Mouse (Mus musculus) heart, embryonic 14.5 days (tissue): Measurements from ENCODE around the gene C1qtnf5. TPM values are rescaled to one million over a fixed set of nuclear protein-coding genes. Genes with fewer than 3 reads are reported as not detected.

Source experiments
- ATAC-seq: fragments of 200-750 bp; cut with Nextera tagmentation; 2 replicates; pipeline ENCODE4 v1.8.0; 2017; ENCODE audit warnings: low read depth, moderate TSS enrichment; ENCODE audit not compliant: insufficient number of reproducible peaks, insufficient read depth, low FRiP score
- H3K27ac ChIP-seq, 2 experiments: fragments of 200-500 bp in 1 of 2; fragments of 300-500 bp in 1 of 2; sonication (generic) in 1 of 2; replicated peaks in 1 of 2; 2 replicates each; pipeline ENCODE4 v1.5.1; 2012 to 2014; ENCODE audit warnings: low read depth in 2 of 2, low read length in 2 of 2, control low read depth in 1 of 2, mild to moderate bottlenecking in 1 of 2, mixed read lengths in 1 of 2; ENCODE audit not compliant: control insufficient read depth in 1 of 2, insufficient read depth in 1 of 2
- H3K27me3 ChIP-seq: fragments of 300-500 bp; sonication (generic); 2 replicates; pipeline ENCODE4 v1.6.1; 2014; ENCODE audit warnings: mild to moderate bottlenecking, low read length, control low read depth; ENCODE audit not compliant: control insufficient read depth, insufficient read depth
- H3K36me3 ChIP-seq: fragments of 300-500 bp; sonication (generic); 2 replicates; pipeline ENCODE4 v1.6.1; 2014; ENCODE audit warnings: mild to moderate bottlenecking, control low read depth, low read length, mixed read lengths; ENCODE audit not compliant: control insufficient read depth, insufficient read depth
- H3K4me1 ChIP-seq, 2 experiments: fragments of 200-500 bp in 1 of 2; fragments of 300-500 bp in 1 of 2; sonication (generic) in 1 of 2; 2 replicates each; pipeline ENCODE4 v1.6.1; 2012 to 2014; ENCODE audit warnings: low read length in 2 of 2, control low read depth in 1 of 2, mixed read lengths in 1 of 2; ENCODE audit not compliant: control insufficient read depth in 2 of 2, insufficient read depth in 2 of 2
- H3K4me2 ChIP-seq: fragments of 300-500 bp; sonication (generic); 2 replicates; pipeline ENCODE4 v1.6.1; 2014; ENCODE audit warnings: mild to moderate bottlenecking, low read length
- H3K4me3 ChIP-seq, 2 experiments: fragments of 200-500 bp in 1 of 2; fragments of 300-500 bp in 1 of 2; sonication (generic) in 1 of 2; 2 replicates each; pipeline ENCODE4 v1.5.1; 2012 to 2014; ENCODE audit warnings: low read length in 2 of 2, mild to moderate bottlenecking in 2 of 2, control low read depth in 1 of 2, low read depth in 1 of 2, moderate library complexity in 1 of 2; ENCODE audit not compliant: control insufficient read depth in 1 of 2, insufficient read depth in 1 of 2
- H3K9ac ChIP-seq: fragments of 300-500 bp; sonication (generic); 2 replicates; pipeline ENCODE4 v1.6.1; 2014; ENCODE audit warnings: mild to moderate bottlenecking, low read length
- H3K9me3 ChIP-seq: fragments of 300-500 bp; sonication (generic); 2 replicates; pipeline ENCODE4 v1.6.1; 2016; ENCODE audit warnings: low read length, control low read depth; ENCODE audit not compliant: control insufficient read depth
- WGBS: fragments of 180-500 bp; shearing (Covaris S2); extraction: QIAGEN DNeasy Blood & Tissue Kit; methylation state at CpG from one replicate; pipeline ENCODE4 v1.1.7; 2014; 5-methylcytosine and 5-hydroxymethylcytosine counted together
- polyA plus RNA-seq: library from polyadenylated mRNA; unstranded; fragments of >200 nt; fragmentation: Nextera tagmentation; extraction: Ambion mirVana; gene quantifications from 2 replicates; pipeline ENCODE4 v1.2.1, GENCODE M21; 2014

C1qtnf5 gene
- 2.3 and 2.7 TPM in 2 replicates for polyA plus RNA-seq

- H3K27ac ChIP-seq, result peak within 1 kb of the TSS; percentile 20 to 41; a peak in 3 of 4 replicates
- peak within 1 kb of the TSS; percentile 59; the same call in 1 of the 2 replicates for H3K9ac ChIP-seq
- H3K4me3 ChIP-seq, result no peak within 1 kb of the TSS; a peak in 1 of 4 replicates
- peak; percentile 64 for ATAC-seq
- H3K4me1 ChIP-seq, result peaks cover 20 to 45% of the 10 kb centered on the region in 2 experiments
- peaks cover 34% of the 10 kb centered on the region for H3K36me3 ChIP-seq
- WGBS, result 23% methylated on average over 8 of the region's 8 CpGs
- peak within 1 kb of the TSS; percentile 47 for H3K4me2 ChIP-seq
- H3K9me3 ChIP-seq, result no peaks in the 10 kb centered on the region
- no peaks in the 10 kb centered on the region for H3K27me3 ChIP-seq
Measured at GRCm38 (mm10) chr9:44107110-44107509, at the start of gene C1qtnf5. Gene C1qtnf5, plus strand, starts transcription at chr9:44107245.

- H3K4me3 ChIP-seq, result no peak overlapping the region
- WGBS, result 75% methylated on average over 6 of the region's 6 CpGs
Measured at GRCm38 (mm10) chr9:44058606-44059005, 48.4 kb upstream of the C1qtnf5 start.

GRCm38 (mm10) chr9:44065177-44065576 is 41.9 kb upstream of the C1qtnf5 start:
- 33% methylated on average over 1 of the region's 1 CpGs for WGBS
- no peaks in the 10 kb centered on the region for H3K9me3 ChIP-seq
- no peaks in the 10 kb centered on the region for H3K36me3 ChIP-seq
- no peak overlapping the region for H3K27ac ChIP-seq
- peaks cover 11 to 20% of the 10 kb centered on the region in 2 experiments for H3K4me1 ChIP-seq
- no peak overlapping the region for H3K9ac ChIP-seq
- ATAC-seq, result no peak
- H3K4me2 ChIP-seq, result no peak overlapping the region
- H3K4me3 ChIP-seq, result no peak overlapping the region
- H3K27me3 ChIP-seq, result no peaks in the 10 kb centered on the region

More at GRCm38 (mm10) chr9:44058606-44059005, 48.4 kb upstream of the C1qtnf5 start:
- no peaks in the 10 kb centered on the region for H3K4me1 ChIP-seq
- H3K9ac ChIP-seq, result no peak overlapping the region
- H3K27ac ChIP-seq, result no peak overlapping the region
- no peak for ATAC-seq
- H3K4me2 ChIP-seq, result no peak overlapping the region
- no peaks in the 10 kb centered on the region for H3K27me3 ChIP-seq
- no peaks in the 10 kb centered on the region for H3K9me3 ChIP-seq
- no peaks in the 10 kb centered on the region for H3K36me3 ChIP-seq

GRCm38 (mm10) chr9:44066785-44067225 is 40.2 kb upstream of the C1qtnf5 start, which contains the start of gene Usp2:
Gene Usp2, plus strand, starts transcription at chr9:44067021.
- under 1% methylated on average over 38 of the region's 38 CpGs for WGBS
- Histone ChIP-seq H3K4me3 (peak within 1 kb of the TSS; percentile 54 to 85), H3K4me2 (peak within 1 kb of the TSS; percentile 93), H3K27me3 (no peaks in the 10 kb centered on the region), H3K4me1 (peaks cover 23 to 34% of the 10 kb centered on the region in 2 experiments), H3K9ac (peak within 1 kb of the TSS; percentile 76), H3K9me3 (no peaks in the 10 kb centered on the region), H3K36me3 (no peaks in the 10 kb centered on the region), H3K27ac (peak within 1 kb of the TSS; percentile 63 to 75)
- peak; percentile 93 for ATAC-seq

- H3K4me2 ChIP-seq, result peak overlapping the region; percentile 93
- H3K9me3 ChIP-seq, result no peaks in the 10 kb centered on the region
- H3K36me3 ChIP-seq, result no peaks in the 10 kb centered on the region
- 2% methylated on average over 15 of the region's 15 CpGs for WGBS
- peaks cover 29 to 40% of the 10 kb centered on the region in 2 experiments for H3K4me1 ChIP-seq
- peak overlapping the region; percentile 63 to 75 for H3K27ac ChIP-seq
- H3K9ac ChIP-seq, result peak overlapping the region; percentile 76
- ATAC-seq, result peak; percentile 4; the same call in 1 of the 2 replicates
- no peaks in the 10 kb centered on the region for H3K27me3 ChIP-seq
- H3K4me3 ChIP-seq, result peak overlapping the region; percentile 54 to 85
Measured at GRCm38 (mm10) chr9:44067241-44067959, 39.6 kb upstream of the C1qtnf5 start.

GRCm38 (mm10) chr9:44067960-44068330 is 39.1 kb upstream of the C1qtnf5 start:
- 47% methylated on average over 6 of the region's 6 CpGs for WGBS
- Histone ChIP-seq H3K27ac (peak overlapping the region in 1 of 2 experiments; percentile 47; a peak in 2 of 4 replicates), H3K9ac (peak overlapping the region; percentile 5; the same call in 1 of the 2 replicates), H3K9me3 (no peaks in the 10 kb centered on the region), H3K4me3 (peak overlapping the region; percentile 19 to 54), H3K27me3 (no peaks in the 10 kb centered on the region), H3K4me1 (peaks cover 35 to 45% of the 10 kb centered on the region in 2 experiments), H3K4me2 (peak overlapping the region; percentile 93), H3K36me3 (no peaks in the 10 kb centered on the region)
- ATAC-seq, result no peak

GRCm38 (mm10) chr9:44069252-44069651 is 37.8 kb upstream of the C1qtnf5 start:
- ATAC-seq, result no peak
- H3K27me3 ChIP-seq, result no peaks in the 10 kb centered on the region
- peak overlapping the region; percentile 77 for H3K4me2 ChIP-seq
- peak overlapping the region; percentile 81 for H3K9ac ChIP-seq
- WGBS, result 4% methylated on average over 7 of the region's 7 CpGs
- no peaks in the 10 kb centered on the region for H3K9me3 ChIP-seq
- peaks cover 38 to 53% of the 10 kb centered on the region in 2 experiments for H3K4me1 ChIP-seq
- H3K27ac ChIP-seq, result peak overlapping the region; percentile 95 to 97
- peak overlapping the region; percentile 47 to 65 for H3K4me3 ChIP-seq
- no peaks in the 10 kb centered on the region for H3K36me3 ChIP-seq
